14 mouse cellular contexts compared by ENCODE assay signal in the genomic region with DNA sequence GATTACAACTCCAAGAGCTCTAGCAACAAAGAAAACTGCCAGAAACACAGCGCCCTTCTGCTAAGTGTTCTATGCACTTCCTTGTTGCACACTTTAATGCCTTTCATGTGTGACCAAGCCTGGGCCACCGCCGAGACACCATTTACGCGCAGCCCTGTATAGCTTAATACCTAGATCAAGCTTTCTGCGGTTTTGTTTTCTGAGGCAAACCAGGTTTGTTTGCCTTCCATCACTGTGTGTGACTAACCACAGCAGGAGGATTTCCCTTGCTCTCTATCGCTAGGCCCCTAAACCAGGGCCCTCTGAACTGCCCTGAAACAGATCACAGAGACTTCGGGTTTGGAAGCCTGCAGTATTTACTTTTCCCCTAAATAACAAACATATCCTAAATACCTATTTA.
"Had no signal": no experiment of that assay in that cellular context is flagged by ENCODE, and none has a peak within 500 bp of the region (broad histone marks: within the 10 kb centered on the region; RNA-seq: fewer than 3 reads in every experiment).

No protein-coding gene starts in this region.

- H3K4me2 ChIP-seq: kidney, embryonic 15.5 days; limb, embryonic 12.5 days; midbrain, embryonic 13.5 days; neural tube, embryonic 15.5 days had no signal

- H3K9me3 ChIP-seq: kidney, embryonic 15.5 days; limb, embryonic 12.5 days; midbrain, embryonic 13.5 days; neural tube, embryonic 15.5 days had no signal

- H3K4me3 ChIP-seq: kidney, embryonic 15.5 days; limb, embryonic 12.5 days; midbrain, embryonic 13.5 days; neural tube, embryonic 15.5 days had no signal

- H3K27me3 ChIP-seq: kidney, embryonic 15.5 days; limb, embryonic 12.5 days; midbrain, embryonic 13.5 days; neural tube, embryonic 15.5 days had no signal

- H3K9ac ChIP-seq: kidney, embryonic 15.5 days; limb, embryonic 12.5 days; liver, embryonic 14.5 days; midbrain, embryonic 13.5 days; neural tube, embryonic 15.5 days had no signal

- ATAC-seq: lung, postnatal 0 days; midbrain, embryonic 13.5 days had no signal

- H3K4me1 ChIP-seq: kidney, embryonic 15.5 days; limb, embryonic 12.5 days; midbrain, embryonic 13.5 days; neural tube, embryonic 15.5 days had no signal

- DNase-seq: kidney, adult 2 months; kidney, postnatal 14 days; liver; lung, adult 2 months; lung, postnatal 36 days; right cerebral cortex, adult 18-20 months; right cerebral cortex, postnatal 25 days; thymus, postnatal 4 days had no signal

- H3K27ac ChIP-seq: kidney, embryonic 15.5 days; limb, embryonic 12.5 days; liver, embryonic 14.5 days; midbrain, embryonic 13.5 days; neural tube, embryonic 15.5 days had no signal

- H3K36me3 ChIP-seq: kidney, embryonic 15.5 days; limb, embryonic 12.5 days; midbrain, embryonic 13.5 days; neural tube, embryonic 15.5 days had no signal
